Mouse (Mus musculus) layer of hippocampus, postnatal 14 days (tissue): ENCODE measurements around the gene Il17rc. TPM values are rescaled to one million over a fixed set of nuclear protein-coding genes. Genes with fewer than 3 reads are reported as not detected.
A peak's percentile ranks its signal among the peaks of the same experiment; 100 is the strongest.

Experiments
- DNase-seq, 2 experiments: peaks; one replicate each; pipeline ENCODE4 v3.0.0; 2021 to 2022; ENCODE audit warnings: low spot score in 2 of 2, mixed read lengths in 1 of 2
- total RNA-seq, 2 experiments: library from RNA; stranded (reverse); gene quantifications; 2 replicates each; pipeline ENCODE4 v1.2.3; 2021

Il17rc gene
- total RNA-seq, 2 experiments from 2014 or later = 3.4 to 3.8 TPM

DNA sequence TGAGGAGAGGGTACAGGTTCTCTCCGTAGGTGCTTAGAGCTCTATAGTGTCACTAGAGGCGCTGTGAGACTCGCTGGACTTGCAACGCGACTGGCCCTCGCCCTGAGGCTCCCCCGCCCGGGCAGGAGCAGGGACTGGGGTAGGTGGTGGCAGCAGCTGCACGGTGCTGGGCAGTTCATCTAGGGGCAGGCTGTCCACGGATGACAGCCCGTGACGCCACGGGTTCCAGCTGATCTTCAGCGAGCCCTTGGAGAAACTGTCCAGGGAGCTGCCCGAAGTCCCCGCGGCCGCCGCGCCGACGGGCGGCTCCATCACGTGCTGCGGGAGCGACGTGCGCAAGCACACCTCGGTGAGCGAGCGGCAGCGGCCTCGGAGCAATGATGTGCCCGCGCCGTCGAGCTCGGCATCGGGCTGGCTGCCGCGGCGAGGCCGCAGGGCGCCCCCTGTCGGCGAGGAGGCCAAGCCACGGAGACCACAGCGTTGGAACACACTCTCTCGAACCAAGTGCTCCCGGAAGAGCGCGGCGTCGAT, 23.1 kb downstream of the Il17rc start:
- DNase-seq = peak; percentile 74 to 77

DNA sequence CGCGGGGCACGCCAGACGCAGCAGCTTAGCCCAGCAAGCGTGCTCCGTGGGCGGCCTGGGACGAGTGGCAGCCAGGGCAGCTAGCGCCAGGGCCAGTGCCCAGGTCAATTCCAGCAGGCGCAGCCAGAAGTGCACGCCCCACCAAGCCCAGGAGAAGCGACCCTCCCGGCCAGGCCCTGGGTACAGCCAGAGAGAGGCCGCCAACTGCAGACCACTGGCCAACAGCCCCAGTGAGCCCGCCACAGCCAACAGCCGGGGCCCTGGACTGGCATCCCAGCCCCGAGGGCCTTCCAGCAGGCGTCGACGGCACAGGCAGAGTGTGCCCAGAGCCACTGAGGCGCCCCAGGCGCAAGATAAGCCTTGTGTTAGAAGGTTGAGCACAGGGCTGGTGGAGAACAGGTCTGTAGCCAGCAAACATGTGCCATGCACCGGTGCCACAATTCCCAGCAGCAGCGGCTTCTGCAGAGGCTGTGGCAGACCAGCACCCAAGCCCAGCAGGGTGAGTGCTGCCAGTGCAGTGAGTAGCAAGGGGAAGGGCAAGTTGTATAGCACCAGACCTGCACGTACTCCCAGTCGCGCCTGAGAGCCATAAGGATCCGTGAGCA, 23.9 kb downstream of the Il17rc start:
- DNase-seq = no peak

DNA sequence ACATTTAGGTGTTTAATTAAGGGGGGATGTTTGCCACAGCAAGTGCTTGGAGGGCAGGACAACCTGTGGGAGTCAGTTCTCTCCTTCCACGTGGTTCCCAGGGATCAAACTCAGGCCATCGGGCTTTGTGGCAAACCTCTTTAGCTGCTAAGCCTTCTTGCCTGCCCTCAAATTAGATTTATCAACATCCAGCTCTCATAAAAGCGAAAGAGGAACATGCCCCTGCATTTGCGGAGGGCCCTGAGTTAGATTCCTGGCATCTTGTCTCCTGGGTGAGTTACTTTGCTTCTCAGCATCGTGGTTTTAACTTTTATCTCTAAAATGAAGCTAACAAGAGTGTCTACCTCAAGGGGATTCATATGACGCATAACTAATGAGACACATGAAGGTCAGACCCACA, 28.1 kb downstream of the Il17rc start:
- DNase-seq = no peak

DNA sequence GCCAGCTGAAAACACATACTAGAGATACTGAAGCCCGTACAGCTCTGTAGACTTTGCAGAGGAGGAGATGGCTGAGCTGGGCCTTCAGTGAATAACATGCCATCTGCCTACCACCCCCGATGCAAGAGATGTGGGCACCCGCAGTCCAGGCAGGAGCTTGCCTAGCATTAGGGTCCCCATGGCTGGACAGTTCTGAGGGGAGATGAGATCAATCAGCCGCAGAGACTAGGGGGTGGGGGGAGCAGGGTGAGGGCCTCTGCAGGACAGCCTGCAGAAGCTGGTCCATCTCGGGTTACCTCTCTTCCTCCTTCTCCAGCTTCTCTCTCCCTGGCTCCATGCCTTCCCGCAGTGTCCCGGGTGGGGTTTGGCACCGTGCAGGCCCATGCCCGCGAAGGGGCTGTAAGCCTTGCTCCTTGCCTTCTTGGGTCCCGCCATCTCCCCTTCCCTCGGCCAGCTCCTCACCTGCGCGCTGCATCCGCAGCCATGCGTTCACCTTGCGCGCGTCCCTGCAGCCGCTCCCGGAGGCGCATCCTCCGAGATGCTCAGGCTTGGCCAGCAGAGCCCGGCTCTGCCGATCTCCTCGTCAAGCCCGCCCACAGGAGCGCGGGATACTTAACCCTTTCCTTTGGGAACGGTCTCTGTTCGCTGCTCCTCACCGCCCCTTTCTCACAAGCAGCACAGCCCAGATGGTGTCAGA, 30.3 kb downstream of the Il17rc start, which contains the start of gene Prrt3:
Prrt3 (minus strand) TSS at position 544 of the 697 bp plus-strand sequence.
- DNase-seq = peak; percentile 65 to 72

DNA sequence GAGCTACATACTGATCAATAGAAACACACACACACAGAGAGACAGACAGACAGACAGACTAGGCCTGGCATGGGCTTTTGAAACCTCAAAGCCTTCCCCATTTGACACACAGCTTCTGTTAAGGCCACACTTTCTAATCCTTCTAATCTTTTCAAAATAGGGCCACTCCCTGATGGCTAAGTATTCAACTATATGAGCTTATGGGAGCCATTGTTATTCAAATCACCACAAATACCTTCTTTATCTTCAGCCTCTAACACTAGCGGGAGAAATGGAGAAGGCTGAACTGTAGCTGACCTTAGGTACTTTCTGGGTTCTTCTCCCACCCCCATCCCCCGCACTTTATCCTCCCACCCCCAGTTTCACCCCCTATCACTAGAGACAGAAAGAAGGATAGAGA, 31.6 kb downstream of the Il17rc start:
- DNase-seq = no peak

DNA sequence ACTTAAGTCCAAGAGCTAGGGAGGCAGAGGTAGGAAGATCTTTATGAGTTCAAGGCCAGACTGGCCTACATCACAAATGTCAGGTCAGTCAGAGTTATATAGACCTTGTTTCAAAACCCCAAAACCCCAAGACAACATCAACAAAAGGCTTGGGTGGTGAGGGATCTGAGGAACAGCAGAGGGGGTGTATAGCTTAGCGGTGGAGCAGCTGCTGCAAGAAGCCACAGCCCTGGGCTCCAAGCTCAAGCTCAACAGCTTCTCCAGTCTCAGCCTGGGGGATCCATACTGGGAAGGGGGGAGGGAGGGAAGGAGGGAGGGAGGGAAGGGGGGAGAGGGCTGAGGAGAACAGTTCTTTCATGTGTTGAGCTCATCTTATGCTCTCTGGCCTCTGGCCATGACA, 34.5 kb downstream of the Il17rc start:
- no peak for DNase-seq

DNA sequence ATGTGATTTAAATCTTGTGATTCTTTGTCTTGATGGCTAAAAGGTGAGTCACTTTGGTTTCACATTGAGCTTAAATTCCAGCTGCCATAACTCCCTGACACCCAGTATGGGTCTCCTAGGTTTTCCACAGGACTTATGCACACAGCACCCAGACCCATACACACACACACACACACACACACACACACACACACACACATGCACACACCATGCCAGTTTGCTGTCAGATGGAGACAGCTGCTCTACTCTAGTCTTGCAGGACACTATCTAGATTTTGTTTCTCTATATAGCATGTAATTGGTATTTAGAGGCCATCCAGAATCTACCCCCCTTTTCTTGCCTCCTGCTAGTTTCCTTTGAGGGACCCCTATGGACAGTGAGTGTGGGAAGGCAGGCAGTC, 35.9 kb downstream of the Il17rc start:
- no peak for DNase-seq

DNA sequence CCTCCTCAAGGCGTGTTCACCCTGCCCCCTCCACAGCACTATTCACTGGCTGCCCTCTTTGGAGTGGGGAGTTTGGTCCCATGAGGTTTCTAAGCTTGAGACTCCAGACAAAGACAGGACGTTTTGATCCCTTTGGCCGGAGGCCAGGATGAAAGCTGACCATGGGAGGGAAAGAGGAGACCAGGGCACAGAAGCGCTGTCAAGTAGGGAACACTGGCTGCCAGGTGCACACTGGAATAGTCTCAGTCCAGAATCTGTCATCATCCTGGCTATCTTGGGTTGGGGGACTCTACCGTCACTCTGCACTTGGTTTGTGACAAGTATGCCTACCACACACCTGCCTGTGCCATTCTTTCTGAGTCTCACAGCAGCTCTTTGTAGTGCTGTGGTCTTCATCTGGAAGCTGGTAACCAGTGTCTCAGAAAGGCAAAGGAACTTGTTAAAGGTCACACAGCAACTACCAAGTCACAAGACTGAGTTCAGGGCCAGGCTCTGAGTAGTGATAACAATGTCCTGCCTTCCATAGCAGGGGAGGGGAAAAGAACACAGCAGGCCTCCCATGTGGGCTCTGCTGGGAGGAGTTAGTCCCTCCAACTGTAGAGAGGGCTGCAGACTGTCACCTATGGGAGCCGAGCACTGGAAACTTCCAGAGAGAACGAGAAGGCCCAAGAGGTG, 37.2 kb downstream of the Il17rc start:
- DNase-seq = no peak

DNA sequence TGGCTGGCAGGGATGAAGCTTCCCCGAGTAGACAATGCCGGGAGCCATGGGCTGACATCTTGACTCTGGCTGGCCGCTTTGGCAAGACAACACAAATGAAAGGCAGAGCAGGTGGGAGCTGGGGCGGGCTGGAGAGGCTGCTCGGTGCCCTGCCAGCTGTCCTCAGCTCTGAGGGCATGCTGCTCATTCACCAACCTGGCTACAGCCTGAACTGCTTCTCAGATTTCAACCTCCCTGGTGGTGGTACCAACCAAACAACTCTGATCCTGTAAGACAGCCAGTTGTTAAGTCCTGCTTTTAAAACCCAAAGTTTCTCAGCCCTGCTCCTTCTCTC, 37.7 kb downstream of the Il17rc start:
- no peak for DNase-seq

DNA sequence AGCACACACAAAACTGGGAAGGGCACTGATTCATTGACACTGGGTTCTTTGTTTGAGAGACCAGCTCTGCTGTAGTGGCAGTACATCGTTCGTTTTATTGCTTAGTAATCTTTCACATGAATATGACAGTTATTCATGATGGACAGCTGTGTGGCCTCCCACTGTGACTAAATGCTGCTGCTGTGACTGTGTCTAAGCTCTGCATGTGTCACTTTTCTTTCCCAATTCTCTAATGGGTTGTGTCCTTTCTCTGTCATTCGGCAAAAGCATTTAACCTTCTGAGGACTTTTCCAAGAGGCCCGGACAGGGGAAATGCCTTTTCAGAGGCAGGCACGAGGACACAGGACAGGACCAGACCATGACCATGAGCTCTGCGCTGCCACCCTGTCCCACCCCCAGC, 42.7 kb downstream of the Il17rc start:
- DNase-seq = no peak

DNA sequence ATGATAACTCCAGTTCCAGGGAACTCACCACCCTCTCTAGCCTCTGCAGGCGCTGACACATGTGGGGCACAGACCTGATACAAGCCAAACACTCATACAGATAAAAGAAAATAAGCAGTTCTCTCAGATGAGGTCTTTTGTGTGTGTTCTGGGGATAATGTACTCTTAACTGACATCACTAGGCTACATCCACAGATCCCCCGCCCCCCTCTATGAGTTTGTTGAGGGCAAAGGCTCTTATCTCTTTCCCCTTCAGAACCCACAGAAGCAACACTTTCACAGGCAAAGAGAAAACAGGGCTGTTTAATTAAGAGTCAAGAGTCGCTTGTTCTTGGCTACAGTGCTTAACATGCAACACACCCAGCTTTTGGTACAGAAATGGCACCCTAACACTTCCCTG, 43.4 kb downstream of the Il17rc start:
- DNase-seq = no peak

DNA sequence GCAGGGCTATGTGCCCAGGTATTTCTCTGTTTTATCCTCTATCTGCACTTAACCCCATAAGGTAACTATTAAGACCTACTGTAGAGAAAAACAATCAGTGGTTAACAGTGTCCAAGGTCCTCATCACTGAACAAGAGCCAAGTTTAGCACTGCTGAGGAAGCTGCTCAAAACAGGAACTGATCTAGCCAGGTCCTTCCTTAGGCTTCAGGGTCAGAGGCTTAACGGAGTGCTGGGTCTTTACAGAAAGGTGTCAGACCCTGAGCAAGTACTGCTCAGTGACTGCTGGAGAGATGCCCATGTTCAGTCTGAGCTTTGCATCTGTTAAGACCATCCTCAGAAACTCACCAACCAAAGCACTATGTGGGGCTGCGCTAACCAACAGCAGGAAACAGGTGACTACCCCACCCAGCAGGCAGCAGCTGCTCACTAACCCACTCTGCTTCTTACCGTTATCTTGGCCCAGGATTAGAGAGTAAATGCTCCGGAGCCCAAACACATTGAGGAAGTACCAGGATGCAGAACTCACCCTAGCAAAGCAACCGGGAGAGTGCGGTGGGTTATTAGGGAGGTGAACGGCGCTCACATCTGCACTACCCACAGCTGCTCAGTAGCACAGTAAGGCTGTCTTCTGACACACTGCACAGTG, 46.3 kb downstream of the Il17rc start:
- no peak for DNase-seq

DNA sequence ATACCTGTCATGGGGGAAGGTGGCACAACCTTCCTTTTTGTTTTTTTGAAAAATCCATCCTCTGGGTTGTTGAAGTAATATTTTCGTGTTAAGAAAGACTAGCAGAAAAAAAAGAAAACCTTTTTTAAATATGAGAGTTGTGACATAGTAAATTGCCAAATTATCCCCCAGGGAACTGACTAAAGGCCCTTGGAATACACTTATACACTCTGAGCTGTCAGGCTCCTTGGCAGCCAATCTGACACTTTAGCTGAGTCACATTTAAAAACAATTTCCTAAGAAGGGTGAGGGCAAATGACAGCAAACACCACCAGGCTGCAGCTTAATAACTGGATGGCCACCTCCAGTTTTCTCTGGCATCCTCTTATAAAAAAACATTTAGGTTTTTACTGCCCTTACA, 51.1 kb downstream of the Il17rc start:
- DNase-seq = no peak

DNA sequence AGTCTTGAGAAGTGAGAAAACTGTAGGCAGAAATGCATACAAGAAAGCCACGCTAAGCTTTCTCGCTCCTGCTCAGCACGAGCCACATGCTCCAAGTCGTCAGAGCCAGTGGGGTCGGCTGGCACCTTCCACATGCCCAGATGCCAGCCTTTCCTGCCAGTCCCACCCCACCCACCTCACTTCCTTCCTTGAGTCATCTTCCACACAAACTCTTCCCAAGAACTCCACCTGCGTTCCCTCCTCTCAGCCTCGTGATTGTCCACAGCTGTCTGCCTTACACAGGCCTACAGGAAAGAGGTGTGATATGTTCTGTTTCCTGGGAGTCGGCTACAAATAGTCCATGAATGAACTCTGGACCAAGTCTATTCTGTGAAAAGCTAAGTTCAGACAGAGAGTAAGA, 52.2 kb downstream of the Il17rc start:
- DNase-seq = no peak

DNA sequence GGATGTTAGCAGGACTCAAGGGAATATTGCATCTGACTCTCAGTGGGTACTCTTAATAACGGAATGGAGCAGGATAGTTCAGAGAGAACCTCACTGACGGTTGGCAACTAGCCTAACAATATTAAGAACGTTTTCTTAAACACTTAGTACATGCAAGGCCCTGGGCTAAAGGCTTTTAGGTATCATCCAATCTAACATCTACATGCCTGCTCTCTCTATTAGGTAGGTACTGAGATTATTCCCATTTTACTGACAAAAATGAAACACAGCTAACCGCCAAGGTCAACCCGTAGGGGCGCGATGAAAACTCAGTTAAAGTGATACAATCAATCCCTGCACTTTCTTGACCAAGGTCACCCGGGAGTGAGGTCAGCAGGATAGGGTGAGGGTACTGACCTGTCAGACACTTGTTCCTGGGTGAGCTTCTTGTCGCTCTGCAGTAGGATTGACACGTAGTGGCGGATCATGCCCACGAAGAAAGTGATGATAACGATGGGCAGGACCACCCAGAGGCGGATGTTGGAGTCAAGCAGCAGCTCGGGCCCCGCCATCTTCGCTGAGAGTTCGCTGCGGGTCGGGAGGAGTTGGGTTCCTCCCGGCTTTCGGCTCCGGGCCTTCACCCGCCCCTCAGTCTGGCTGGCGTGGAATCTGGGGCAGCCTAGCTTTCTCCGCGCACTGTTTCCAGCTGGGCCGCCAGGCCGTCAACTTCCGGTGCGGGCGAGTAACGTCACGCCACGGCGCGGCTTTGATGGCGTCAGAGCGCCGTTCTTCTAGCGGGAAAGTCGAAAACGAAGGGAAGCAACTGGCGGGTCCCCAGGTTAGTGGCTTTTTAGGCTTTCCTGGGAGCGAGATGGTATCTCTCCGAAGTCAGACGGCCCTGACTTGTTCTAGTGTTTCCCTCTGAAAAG, 60.0 kb downstream of the Il17rc start, which contains the start of the genes Emc3 and Fancd2:
Emc3 (minus strand) TSS at position 721 of the 908 bp plus-strand sequence.
Fancd2 (plus strand) TSS at position 751 of the 908 bp plus-strand sequence.
- DNase-seq = peak; percentile 95

DNA sequence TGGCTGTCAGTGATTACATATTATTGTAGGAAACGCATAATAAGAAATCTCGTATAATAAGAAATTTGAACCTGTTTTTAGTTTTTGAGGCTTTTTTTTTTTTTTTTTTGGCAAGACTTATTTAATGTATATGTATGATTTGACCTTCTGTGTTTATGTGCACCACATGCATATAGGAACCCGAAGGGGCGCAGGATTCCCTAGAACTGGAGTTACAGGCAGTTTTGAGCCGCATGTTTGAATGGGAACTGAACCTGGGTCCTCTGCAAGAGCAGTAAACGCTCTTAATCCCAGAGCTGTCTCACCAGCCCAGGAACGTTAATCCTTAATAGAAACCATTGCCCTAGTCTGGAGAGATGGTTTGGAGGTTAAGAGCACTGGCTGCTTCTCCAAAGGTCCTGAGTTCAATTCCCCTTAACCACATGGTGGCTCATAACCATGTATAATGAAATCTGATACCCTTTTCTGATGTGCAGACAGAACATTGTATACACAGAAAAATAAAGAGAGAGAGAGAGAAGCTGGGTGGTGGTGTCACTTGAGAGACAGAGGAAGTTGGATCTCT, 60.7 kb downstream of the Il17rc start:
- no peak for DNase-seq
